Mouse (Mus musculus) limb, embryonic 11.5 days (tissue): ENCODE measurements around the gene Fam110a. TPM values are rescaled to one million over a fixed set of nuclear protein-coding genes. Genes with fewer than 3 reads are reported as not detected.
A peak's percentile ranks its signal among the peaks of the same experiment; 100 is the strongest.

Experiments
- ATAC-seq: fragments of 200-750 bp; cut with Nextera tagmentation; 2 replicates; pipeline ENCODE4 v1.8.0; 2017; ENCODE audit warnings: low read depth; ENCODE audit not compliant: insufficient number of reproducible peaks, low FRiP score, low TSS enrichment
- DNase-seq: peaks from one replicate; pipeline ENCODE4 v3.0.0-alpha.2; 2015; ENCODE audit warnings: low spot score
- H3K27ac ChIP-seq: fragments of 300-500 bp; sonication (generic); replicated peaks from 2 replicates; pipeline ENCODE4 v1.5.1; 2014; ENCODE audit warnings: low read depth, mild to moderate bottlenecking, low read length
- H3K27me3 ChIP-seq: fragments of 300-500 bp; sonication (generic); 2 replicates; pipeline ENCODE4 v1.6.1; 2014; ENCODE audit warnings: mild to moderate bottlenecking, low read length, mixed read lengths; ENCODE audit not compliant: control insufficient read depth, insufficient read depth
- H3K36me3 ChIP-seq: fragments of 300-500 bp; sonication (generic); 2 replicates; pipeline ENCODE4 v1.6.1; 2014; ENCODE audit warnings: mild to moderate bottlenecking, low read length, moderate library complexity, mixed read lengths; ENCODE audit not compliant: control insufficient read depth, insufficient read depth
- H3K4me1 ChIP-seq: fragments of 300-500 bp; sonication (generic); 2 replicates; pipeline ENCODE4 v1.6.1; 2014; ENCODE audit warnings: low read length, mixed read lengths; ENCODE audit not compliant: control insufficient read depth, insufficient read depth
- H3K4me2 ChIP-seq: fragments of 300-500 bp; sonication (generic); 2 replicates; pipeline ENCODE4 v1.6.1; 2014; ENCODE audit warnings: low read depth, mild to moderate bottlenecking, moderate library complexity; ENCODE audit not compliant: severe bottlenecking
- H3K4me3 ChIP-seq: fragments of 300-500 bp; sonication (generic); 2 replicates; pipeline ENCODE4 v1.5.1; 2014; ENCODE audit warnings: low read depth, low read length
- H3K9ac ChIP-seq: fragments of 300-500 bp; sonication (generic); 2 replicates; pipeline ENCODE4 v1.6.1; 2014; ENCODE audit warnings: mild to moderate bottlenecking, low read length
- H3K9me3 ChIP-seq: fragments of 300-500 bp; sonication (generic); 2 replicates; pipeline ENCODE4 v1.6.1; 2016; ENCODE audit warnings: low read length; ENCODE audit not compliant: control insufficient read depth
- WGBS: fragments of 180-500 bp; shearing (Covaris S2); extraction: QIAGEN DNeasy Blood & Tissue Kit; methylation state at CpG from one replicate; pipeline ENCODE4 v1.1.7; 2014; 5-methylcytosine and 5-hydroxymethylcytosine counted together
- polyA plus RNA-seq: library from polyadenylated mRNA; unstranded; fragments of >200 nt; fragmentation: Nextera tagmentation; extraction: Ambion mirVana; gene quantifications from 2 replicates; pipeline ENCODE4 v1.2.1, GENCODE M21; 2014

Fam110a gene
- polyA plus RNA-seq, 1 experiment from 2014 or later, result 31.7 TPM

DNA sequence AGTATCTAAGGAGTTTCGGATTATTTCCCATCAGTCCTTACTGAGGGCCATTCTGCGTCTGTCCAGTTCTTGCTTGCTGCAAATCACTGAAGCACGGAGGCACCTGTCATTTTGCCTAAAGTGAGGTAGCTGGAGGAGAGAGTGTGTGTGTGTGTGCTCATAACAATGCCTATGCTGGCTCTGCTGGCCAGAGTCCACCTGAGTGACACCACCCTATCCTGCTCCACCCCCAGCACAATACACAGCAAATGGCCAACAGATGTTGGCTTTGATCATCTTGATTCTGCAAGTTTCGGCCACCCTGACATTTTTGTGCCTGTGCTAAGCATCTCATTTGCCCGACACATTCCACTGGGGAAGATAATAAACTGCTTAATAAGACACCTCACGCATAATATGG is 1.5 kb downstream of the Fam110a start:
- Histone ChIP-seq H3K9me3 (no peaks in the 10 kb centered on the region), H3K4me3 (no peak overlapping the region), H3K36me3 (no peaks in the 10 kb centered on the region), H3K9ac (no peak overlapping the region), H3K4me1 (peaks cover 27% of the 10 kb centered on the region), H3K4me2 (peak overlapping the region; percentile 68; the same call in 1 of the 2 replicates), H3K27ac (no peak overlapping the region; the same call in 1 of the 2 replicates), H3K27me3 (peaks cover 5% of the 10 kb centered on the region; the same call in 1 of the 2 replicates)
- WGBS, result 49% methylated on average over 6 of the region's 6 CpGs
- DNase-seq (no peak), ATAC-seq (no peak)

DNA sequence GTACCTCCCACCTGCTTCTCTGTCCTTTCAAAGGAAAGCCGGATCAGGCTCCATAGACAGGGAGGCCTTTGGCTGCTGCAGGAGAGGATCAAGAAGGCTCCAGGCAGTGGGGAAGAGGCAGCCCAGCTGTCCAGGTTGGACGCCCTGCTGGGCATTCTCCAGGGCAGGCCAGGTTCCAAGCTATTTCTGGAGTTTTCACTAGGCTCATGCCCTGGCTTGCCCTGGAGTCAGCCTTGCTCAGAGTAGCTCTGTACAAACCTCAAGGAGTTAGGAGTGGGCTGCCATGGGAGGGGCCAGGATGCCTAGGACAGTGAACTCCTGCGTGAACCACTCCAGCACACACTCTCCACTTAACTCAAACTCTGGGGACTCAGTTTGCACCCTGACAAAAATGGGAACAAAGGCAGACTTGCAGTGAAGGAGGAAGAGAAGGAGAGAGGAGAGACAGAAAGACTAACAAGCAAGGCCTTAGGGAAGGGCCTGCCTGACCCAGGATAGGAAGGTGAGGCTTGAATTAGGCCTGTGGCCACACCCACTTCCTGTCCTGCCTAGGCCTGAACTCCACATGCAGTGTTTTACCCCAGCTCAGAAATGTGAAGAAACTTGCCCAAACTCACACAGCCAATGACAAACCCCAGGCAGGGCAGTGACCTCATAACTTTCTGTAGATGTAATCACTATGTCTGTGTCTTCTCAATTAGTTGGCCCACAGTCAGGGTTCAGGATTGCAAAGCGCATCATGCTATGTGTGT is 2.2 kb downstream of the Fam110a start:
- H3K4me3 ChIP-seq, result no peak overlapping the region

DNA sequence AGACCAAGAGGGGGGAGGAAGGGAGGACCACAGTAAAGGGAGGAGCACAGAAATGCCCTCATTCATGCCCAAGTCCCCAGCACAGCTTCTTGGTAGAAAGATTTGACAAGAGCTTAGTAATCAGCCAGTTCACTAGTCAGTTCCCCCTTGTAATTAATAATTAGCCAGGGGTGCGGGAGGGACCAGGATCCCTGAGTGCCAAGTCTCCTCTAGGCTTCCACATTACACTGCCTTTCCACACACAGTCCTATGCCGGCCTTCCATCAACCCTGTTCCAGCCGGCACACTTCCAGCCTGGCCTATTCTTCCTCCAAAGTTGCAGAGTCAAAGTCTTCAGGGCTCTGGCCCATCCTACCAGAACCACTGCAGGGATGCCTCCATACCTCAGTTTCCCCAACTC is 4.0 kb downstream of the Fam110a start:
- DNase-seq, result no peak
- ATAC-seq, result no peak
- Histone ChIP-seq H3K4me2 (no peak overlapping the region), H3K4me3 (no peak overlapping the region), H3K27ac (no peak overlapping the region), H3K9ac (no peak overlapping the region), H3K4me1 (peaks cover 32% of the 10 kb centered on the region), H3K36me3 (no peaks in the 10 kb centered on the region), H3K9me3 (no peaks in the 10 kb centered on the region), H3K27me3 (peaks cover 5% of the 10 kb centered on the region; the same call in 1 of the 2 replicates)
- 92% methylated on average over 3 of the region's 3 CpGs for WGBS

More for the DNA sequence above, 2.2 kb downstream of the Fam110a start:
- H3K9ac ChIP-seq, result no peak overlapping the region
- no peak overlapping the region for H3K4me2 ChIP-seq
- ATAC-seq (no peak), DNase-seq (no peak)
- no peaks in the 10 kb centered on the region for H3K36me3 ChIP-seq
- no peaks in the 10 kb centered on the region for H3K9me3 ChIP-seq
- H3K27me3 ChIP-seq, result peaks cover 5% of the 10 kb centered on the region; the same call in 1 of the 2 replicates
- no peak overlapping the region for H3K27ac ChIP-seq
- H3K4me1 ChIP-seq, result peaks cover 27% of the 10 kb centered on the region
- WGBS, result 65% methylated on average over 4 of the region's 4 CpGs

DNA sequence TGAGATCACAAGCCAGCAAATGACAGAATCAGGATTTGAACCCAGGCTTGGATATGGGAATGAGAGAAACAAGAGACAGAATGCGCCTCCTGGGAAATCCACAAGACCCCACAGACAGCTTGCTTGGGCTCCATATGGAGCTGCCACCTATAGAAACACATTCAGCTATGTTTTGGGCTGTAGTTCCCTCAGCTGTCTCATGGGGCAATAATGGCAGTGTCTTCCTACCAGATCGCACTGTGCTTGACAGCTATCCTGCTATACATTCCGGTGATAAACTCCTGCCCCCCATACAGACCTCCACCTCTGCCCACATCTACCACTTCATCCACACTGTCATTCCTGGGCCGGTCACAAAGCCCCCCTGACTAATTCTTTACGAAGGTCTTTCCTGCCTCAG is 4.7 kb downstream of the Fam110a start:
- Histone ChIP-seq H3K4me2 (no peak overlapping the region), H3K36me3 (no peaks in the 10 kb centered on the region), H3K9me3 (no peaks in the 10 kb centered on the region), H3K4me3 (no peak overlapping the region), H3K4me1 (peaks cover 29% of the 10 kb centered on the region), H3K27ac (no peak overlapping the region), H3K27me3 (peaks cover 5% of the 10 kb centered on the region; the same call in 1 of the 2 replicates), H3K9ac (no peak overlapping the region)
- WGBS, result 88% methylated on average over 5 of the region's 5 CpGs
- ATAC-seq (no peak), DNase-seq (no peak)

DNA sequence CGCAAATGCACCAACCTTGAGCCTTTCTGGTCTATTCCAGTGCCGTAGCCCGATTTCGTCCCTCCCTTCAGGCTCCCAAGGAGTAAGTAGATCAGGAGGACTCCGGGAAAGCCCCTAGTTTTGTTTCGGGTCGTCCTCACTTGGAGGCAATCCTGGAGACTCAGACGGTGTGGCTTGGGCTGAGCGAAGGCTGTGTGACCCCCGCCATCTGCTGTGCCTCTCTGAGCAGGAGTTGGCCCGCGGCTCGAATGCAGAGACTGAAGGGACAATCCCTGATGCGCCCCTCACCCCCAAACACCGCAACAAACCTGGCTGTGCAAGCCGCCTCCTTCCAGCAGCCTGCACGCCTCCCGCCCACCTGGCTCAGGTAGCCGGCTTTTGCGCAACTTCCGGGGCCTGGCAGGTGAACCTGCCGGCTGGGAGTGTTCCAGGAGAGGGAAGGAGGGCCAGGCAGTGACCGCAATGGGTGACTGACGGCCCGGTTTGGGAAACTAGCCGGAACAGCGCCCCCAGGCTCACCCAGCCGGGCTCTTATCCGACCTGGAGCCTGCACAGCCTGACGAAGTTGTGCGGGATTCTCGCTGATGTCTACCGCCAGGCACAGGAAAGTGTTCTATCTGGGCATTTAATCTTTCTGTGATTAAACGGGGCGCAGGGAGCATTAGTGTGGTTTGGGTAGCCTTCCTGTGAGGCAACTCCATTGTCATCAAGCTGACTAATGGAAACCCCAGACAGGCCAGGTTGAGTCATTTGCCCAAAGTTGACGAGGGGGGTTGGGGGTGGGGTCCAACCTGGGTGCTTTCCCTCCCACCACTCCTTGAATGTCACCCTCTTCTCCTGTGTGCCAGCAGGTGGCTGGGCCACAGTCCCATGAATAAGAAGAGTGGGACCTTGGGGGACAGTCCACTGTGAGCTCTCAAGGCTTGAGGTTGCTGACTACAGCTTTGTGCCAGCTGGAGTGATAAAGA is 6.1 kb downstream of the Fam110a start:
- no peak overlapping the region for H3K9ac ChIP-seq
- peaks cover 23% of the 10 kb centered on the region for H3K4me1 ChIP-seq
- H3K27ac ChIP-seq, result no peak overlapping the region
- no peak for DNase-seq
- no peak for ATAC-seq
- H3K9me3 ChIP-seq, result no peaks in the 10 kb centered on the region
- WGBS, result 13% methylated on average over 36 of the region's 36 CpGs
- H3K4me2 ChIP-seq, result peak overlapping the region; percentile 7; the same call in 1 of the 2 replicates
- peaks cover 5% of the 10 kb centered on the region; the same call in 1 of the 2 replicates for H3K27me3 ChIP-seq
- H3K4me3 ChIP-seq, result no peak overlapping the region
- H3K36me3 ChIP-seq, result peaks cover 4% of the 10 kb centered on the region; the same call in 1 of the 2 replicates

DNA sequence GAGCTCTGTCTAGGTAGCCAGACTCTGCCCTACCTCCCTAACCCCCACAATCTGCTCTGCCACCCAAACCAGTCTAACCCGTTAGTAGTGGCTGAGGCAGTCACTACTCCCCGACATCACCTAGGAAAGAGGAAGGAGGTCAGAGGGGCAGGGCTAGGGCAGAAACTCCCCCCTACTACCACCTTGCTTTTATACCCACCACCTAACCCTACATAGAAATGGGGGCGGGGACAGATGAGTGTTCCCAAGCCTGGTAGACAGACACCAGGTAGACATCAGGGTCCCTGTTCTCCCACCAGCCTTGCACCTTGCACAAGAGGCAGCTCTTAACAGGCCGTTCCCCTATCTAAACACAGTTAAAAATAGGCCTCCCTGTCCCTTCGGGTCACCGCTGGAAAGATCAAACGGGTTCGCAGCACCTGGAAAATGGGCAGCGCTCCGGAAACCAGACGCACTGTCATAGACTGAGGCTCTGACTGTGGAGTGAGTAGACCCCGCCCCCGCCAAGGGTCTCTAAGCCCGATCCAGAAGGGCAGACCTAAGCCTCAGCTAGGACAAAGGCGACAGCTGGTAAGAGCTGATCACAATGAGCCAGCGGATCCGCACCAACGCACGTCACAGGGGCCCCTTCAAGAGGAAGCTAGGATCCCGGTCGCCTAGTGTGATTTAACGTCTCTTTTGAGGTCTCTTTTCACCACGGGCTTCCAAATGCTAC is 7.0 kb downstream of the Fam110a start:
- H3K36me3 ChIP-seq, result peaks cover 4% of the 10 kb centered on the region; the same call in 1 of the 2 replicates
- ATAC-seq (no peak), DNase-seq (peak; percentile 52)
- H3K4me1 ChIP-seq, result peaks cover 15% of the 10 kb centered on the region
- no peak overlapping the region; the same call in 1 of the 2 replicates for H3K9ac ChIP-seq
- H3K4me2 ChIP-seq, result peak overlapping the region; percentile 7; the same call in 1 of the 2 replicates
- H3K4me3 ChIP-seq, result no peak overlapping the region
- H3K9me3 ChIP-seq, result no peaks in the 10 kb centered on the region
- no peak overlapping the region for H3K27ac ChIP-seq
- H3K27me3 ChIP-seq, result peaks cover 5% of the 10 kb centered on the region; the same call in 1 of the 2 replicates
- WGBS, result 21% methylated on average over 23 of the region's 23 CpGs

DNA sequence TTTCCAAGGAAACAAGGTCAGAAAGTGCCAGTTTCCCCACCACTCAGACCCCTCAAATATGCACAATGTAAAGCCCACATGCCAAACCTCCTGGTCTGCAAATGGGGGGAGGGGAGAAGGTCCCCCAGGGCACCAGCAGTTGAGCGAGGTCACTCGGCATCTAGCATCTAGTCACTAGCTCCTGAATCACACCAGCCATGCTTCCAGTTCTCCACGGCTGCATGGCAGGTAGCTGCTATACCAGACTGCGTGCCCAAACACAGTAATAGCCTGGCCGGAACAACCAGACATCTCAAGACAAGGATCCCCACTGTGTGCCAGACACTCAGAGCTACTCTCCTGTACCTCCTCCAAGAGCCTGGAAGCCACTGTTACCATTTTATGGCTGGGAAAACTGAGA is 8.3 kb downstream of the Fam110a start:
- H3K4me2 ChIP-seq, result 0 out of 2 replicates have a peak overlapping the region, but pooled peaks have one; percentile 13
- H3K9ac ChIP-seq, result no peak overlapping the region
- peaks cover 5% of the 10 kb centered on the region; the same call in 1 of the 2 replicates for H3K27me3 ChIP-seq
- H3K9me3 ChIP-seq, result no peaks in the 10 kb centered on the region
- no peak overlapping the region for H3K27ac ChIP-seq
- peaks cover 16% of the 10 kb centered on the region for H3K4me1 ChIP-seq
- no peak for DNase-seq
- no peak overlapping the region for H3K4me3 ChIP-seq
- peaks cover 4% of the 10 kb centered on the region; the same call in 1 of the 2 replicates for H3K36me3 ChIP-seq
- WGBS, result 86% methylated on average over 5 of the region's 5 CpGs
- ATAC-seq, result no peak
